Mouse (Mus musculus) liver, embryonic 14.5 days (tissue): ENCODE results near the gene Prdm11. TPM values are rescaled to one million over a fixed set of nuclear protein-coding genes. Genes with fewer than 3 reads are reported as not detected.

Experiments
- ATAC-seq: fragments of 200-750 bp; cut with Nextera tagmentation; 2 replicates; pipeline ENCODE4 v1.8.0; 2017; ENCODE audit warnings: moderate number of reproducible peaks, mild to moderate bottlenecking, moderate library complexity; ENCODE audit not compliant: insufficient read depth
- DNase-seq, 3 experiments: peaks; one replicate each; pipeline ENCODE4 v3.0.0-alpha.2; 2012 to 2013; ENCODE audit warnings: low read depth in 3 of 3, low spot score in 3 of 3
- H3K27ac ChIP-seq: fragments of 300-500 bp; sonication (generic); 2 replicates; pipeline ENCODE4 v1.5.1; 2014; ENCODE audit warnings: moderate library complexity, mild to moderate bottlenecking, control low read depth, inconsistent platforms
- H3K27me3 ChIP-seq: fragments of 300-500 bp; sonication (generic); 2 replicates; pipeline ENCODE4 v1.6.1; 2014; ENCODE audit warnings: mild to moderate bottlenecking, low read length, moderate library complexity; ENCODE audit not compliant: control insufficient read depth, insufficient read depth
- H3K36me3 ChIP-seq: fragments of 300-500 bp; sonication (generic); replicated peaks from 2 replicates; pipeline ENCODE4 v1.6.1; 2014; ENCODE audit warnings: low read depth; ENCODE audit not compliant: control insufficient read depth, insufficient read depth
- H3K4me1 ChIP-seq, 2 experiments: fragments of 200-500 bp in 1 of 2; fragments of 300-500 bp in 1 of 2; sonication (generic) in 1 of 2; replicated peaks; 2 replicates each; pipeline ENCODE4 v1.6.1; 2012 to 2014; ENCODE audit warnings: antibody characterized with exemption in 1 of 2, inconsistent platforms in 1 of 2, low read length in 1 of 2; ENCODE audit not compliant: control insufficient read depth in 2 of 2, insufficient read depth in 2 of 2
- H3K4me2 ChIP-seq: fragments of 300-500 bp; sonication (generic); 2 replicates; pipeline ENCODE4 v1.6.1; 2014; ENCODE audit warnings: low read depth, mild to moderate bottlenecking, control low read depth, moderate library complexity
- H3K4me3 ChIP-seq, 2 experiments: fragments of 200-500 bp in 1 of 2; fragments of 300-500 bp in 1 of 2; sonication (generic) in 1 of 2; 2 replicates each; pipeline ENCODE4 v1.5.1; 2012 to 2014; ENCODE audit warnings: low read depth in 2 of 2, low read length in 2 of 2, mild to moderate bottlenecking in 2 of 2, control low read depth in 1 of 2, inconsistent platforms in 1 of 2, moderate library complexity in 1 of 2; ENCODE audit not compliant: insufficient read depth in 1 of 2
- H3K9ac ChIP-seq: fragments of 300-500 bp; sonication (generic); replicated peaks from 2 replicates; pipeline ENCODE4 v1.6.1; 2014; ENCODE audit warnings: mild to moderate bottlenecking, control low read depth, moderate library complexity
- H3K9me3 ChIP-seq: fragments of 300-500 bp; sonication (generic); 2 replicates; pipeline ENCODE4 v1.6.1; 2016; ENCODE audit warnings: low read length, mixed read lengths; ENCODE audit not compliant: control insufficient read depth
- CTCF ChIP-seq: IDR thresholded peaks from 2 replicates; pipeline ENCODE4 v1.5.1; 2016; ENCODE audit warnings: antibody characterized with exemption, low read depth, control low read depth
- EP300 ChIP-seq: IDR thresholded peaks from 2 replicates; pipeline ENCODE4 v1.6.1; 2016; ENCODE audit warnings: antibody characterized with exemption, low read depth
- WGBS: fragments of 180-500 bp; shearing (Covaris S2); extraction: QIAGEN DNeasy Blood & Tissue Kit; methylation state at CpG from one replicate; pipeline ENCODE4 v1.1.7; 2014; ENCODE audit not compliant: insufficient replicate concordance; 5-methylcytosine and 5-hydroxymethylcytosine counted together
- polyA plus RNA-seq, 2 experiments: library from polyadenylated mRNA; depleted of rRNA in 1 of 2; stranded (reverse) in 1 of 2; unstranded in 1 of 2; fragments of >200 nt; fragmentation: Nextera tagmentation in 1 of 2; extraction: Ambion mirVana in 1 of 2; gene quantifications; 2 replicates each; pipeline versions ENCODE4 v1.2.1 to v1.2.3; 2012 to 2014

Prdm11 gene
- polyA plus RNA-seq, 2 experiments = 1.8 to 3.7 TPM

- no peaks in the 10 kb centered on the region for H3K9me3 ChIP-seq
- H3K4me3 ChIP-seq = no peak overlapping the region
- peaks cover 9 to 28% of the 10 kb centered on the region in 2 experiments for H3K4me1 ChIP-seq
- H3K9ac ChIP-seq = no peak overlapping the region
- no peaks in the 10 kb centered on the region for H3K27me3 ChIP-seq
- no peaks in the 10 kb centered on the region for H3K36me3 ChIP-seq
- DNase-seq (no peak), ATAC-seq (no peak)
- TF ChIP-seq CTCF (no peak), EP300 (no peak)
- 63% methylated on average over 5 of the region's 5 CpGs for WGBS
- no peak overlapping the region for H3K4me2 ChIP-seq
- H3K27ac ChIP-seq = no peak overlapping the region
Observed at GRCm38 (mm10) chr2:93039706-93040105, 6.3 kb downstream of the Prdm11 start.

GRCm38 (mm10) chr2:93039043-93039442 is 6.9 kb downstream of the Prdm11 start:
- TF ChIP-seq EP300 (no peak), CTCF (no peak)
- H3K9ac ChIP-seq = no peak overlapping the region
- DNase-seq (no peak), ATAC-seq (no peak)
- WGBS = 33% methylated on average over 3 of the region's 3 CpGs
- H3K27me3 ChIP-seq = no peaks in the 10 kb centered on the region
- no peaks in the 10 kb centered on the region for H3K36me3 ChIP-seq
- no peaks in the 10 kb centered on the region for H3K9me3 ChIP-seq
- H3K4me1 ChIP-seq = peaks cover 7 to 22% of the 10 kb centered on the region in 2 experiments
- no peak overlapping the region for H3K4me3 ChIP-seq
- no peak overlapping the region for H3K27ac ChIP-seq
- H3K4me2 ChIP-seq = no peak overlapping the region

- 37% methylated on average over 7 of the region's 7 CpGs for WGBS
- Histone ChIP-seq H3K9ac (no peak overlapping the region), H3K27ac (no peak overlapping the region), H3K4me1 (peaks cover 5 to 13% of the 10 kb centered on the region in 2 experiments), H3K4me3 (no peak overlapping the region), H3K9me3 (no peaks in the 10 kb centered on the region), H3K36me3 (no peaks in the 10 kb centered on the region), H3K27me3 (no peaks in the 10 kb centered on the region), H3K4me2 (no peak overlapping the region)
- DNase-seq = no peak
- TF ChIP-seq EP300 (no peak), CTCF (no peak)
- ATAC-seq = peak; percentile 37; the same call in 1 of the 2 replicates
Observed at GRCm38 (mm10) chr2:93035631-93036030, 10.3 kb downstream of the Prdm11 start.

- ATAC-seq = no peak
- H3K27me3 ChIP-seq = no peaks in the 10 kb centered on the region
- H3K36me3 ChIP-seq = no peaks in the 10 kb centered on the region
- no peak overlapping the region for H3K27ac ChIP-seq
- H3K4me1 ChIP-seq = peaks cover 2 to 6% of the 10 kb centered on the region in 2 experiments; a peak in 2 of 4 replicates
- H3K9ac ChIP-seq = no peak overlapping the region
- H3K4me2 ChIP-seq = no peak overlapping the region
- H3K4me3 ChIP-seq = no peak overlapping the region
- H3K9me3 ChIP-seq = no peaks in the 10 kb centered on the region
- TF ChIP-seq EP300 = no peak
- no peak for TF ChIP-seq CTCF
- 74% methylated on average over 11 of the region's 11 CpGs for WGBS
- no peak for DNase-seq
Observed at GRCm38 (mm10) chr2:93032651-93033050, 13.3 kb downstream of the Prdm11 start.

- H3K36me3 ChIP-seq = no peaks in the 10 kb centered on the region
- peaks cover 2 to 8% of the 10 kb centered on the region in 2 experiments; a peak in 2 of 4 replicates for H3K4me1 ChIP-seq
- WGBS = 81% methylated on average over 8 of the region's 8 CpGs
- TF ChIP-seq EP300 (no peak), CTCF (no peak)
- H3K27ac ChIP-seq = no peak overlapping the region
- ATAC-seq = no peak
- no peak overlapping the region for H3K4me2 ChIP-seq
- H3K9me3 ChIP-seq = no peaks in the 10 kb centered on the region
- H3K4me3 ChIP-seq = no peak overlapping the region
- no peaks in the 10 kb centered on the region for H3K27me3 ChIP-seq
- no peak overlapping the region for H3K9ac ChIP-seq
- no peak for DNase-seq
Observed at GRCm38 (mm10) chr2:93032049-93032448, 13.9 kb downstream of the Prdm11 start.
